Mouse (Mus musculus): Measurements from ENCODE around the gene Agfg1.
"Not testable (repeated sequence)": the region's sequence is repeated elsewhere in the genome, so short reads cannot be mapped to it uniquely, and the experiment has no call there.

Agfg1 gene

GRCm38 (mm10) chr1:82905886-82906285, 66.6 kb downstream of the Agfg1 start:
- no peak for DNase-seq (ENCODE audit: extremely low spot score)

GRCm38 (mm10) chr1:82913025-82913424, 73.7 kb downstream of the Agfg1 start, which contains the start of gene A030005L19Rik:
TSS of gene A030005L19Rik (plus strand) at chr1:82913325.
- DNase-seq (ENCODE audit: extremely low spot score) = no peak

DNA sequence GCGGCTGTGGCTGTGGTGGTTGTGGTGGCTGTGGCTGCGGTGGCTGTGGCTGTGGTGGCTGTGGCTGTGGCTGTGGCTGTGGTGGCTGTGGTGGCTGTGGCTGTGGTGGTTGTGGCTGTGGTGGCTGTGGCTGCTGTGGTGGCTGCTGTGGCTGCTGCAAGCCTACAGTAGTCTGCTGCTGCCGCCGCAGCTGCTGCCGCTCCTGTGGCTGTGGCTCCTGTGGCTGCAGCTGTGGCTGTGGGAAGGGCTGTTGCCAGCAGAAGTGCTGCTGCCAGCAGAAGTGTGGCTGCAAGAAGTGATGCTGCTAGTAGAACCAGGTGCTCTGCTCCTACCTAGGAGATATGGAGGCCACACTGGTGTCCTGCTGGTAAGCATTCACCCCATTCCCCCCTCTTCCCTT, 74.2 kb downstream of the Agfg1 start:
- DNase-seq (ENCODE audit: extremely low spot score) = not testable (repeated sequence)

- no peak for DNase-seq (ENCODE audit: extremely low spot score)
These were observed 85.4 kb downstream of the Agfg1 start, which contains the start of gene A030014E15Rik for GRCm38 (mm10) chr1:82924650-82925049. TSS of gene A030014E15Rik (plus strand) at chr1:82924917.

- DNase-seq (ENCODE audit: extremely low spot score) = not testable (repeated sequence)
These were observed 91.3 kb downstream of the Agfg1 start for GRCm38 (mm10) chr1:82930558-82930957.

GRCm38 (mm10) chr1:82931326-82931725, 92.0 kb downstream of the Agfg1 start, which contains the start of gene Gm6217:
TSS of gene Gm6217 (minus strand) at chr1:82931399.
- not testable (repeated sequence) for DNase-seq (ENCODE audit: extremely low spot score)

DNA sequence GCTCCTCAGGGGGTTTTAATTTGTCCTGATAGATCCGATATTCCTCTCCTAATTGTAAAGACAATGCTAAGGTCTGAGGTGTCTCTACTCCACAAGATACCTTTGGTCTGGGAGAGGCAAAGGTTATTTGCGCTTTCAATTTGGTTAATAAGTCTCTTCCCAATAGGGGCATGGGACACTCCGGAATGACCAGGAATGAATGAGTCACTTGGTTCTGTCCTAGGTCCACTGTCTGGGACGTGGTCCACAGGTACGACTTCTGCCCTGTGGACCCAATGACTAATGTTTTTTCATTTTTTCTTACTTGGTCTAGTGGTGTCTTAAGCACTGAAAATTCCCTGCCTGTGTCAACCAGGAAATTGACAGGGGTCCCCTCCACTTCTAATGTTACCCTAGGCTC, 99.4 kb downstream of the Agfg1 start:
- no peak for DNase-seq (ENCODE audit: extremely low spot score)

DNA sequence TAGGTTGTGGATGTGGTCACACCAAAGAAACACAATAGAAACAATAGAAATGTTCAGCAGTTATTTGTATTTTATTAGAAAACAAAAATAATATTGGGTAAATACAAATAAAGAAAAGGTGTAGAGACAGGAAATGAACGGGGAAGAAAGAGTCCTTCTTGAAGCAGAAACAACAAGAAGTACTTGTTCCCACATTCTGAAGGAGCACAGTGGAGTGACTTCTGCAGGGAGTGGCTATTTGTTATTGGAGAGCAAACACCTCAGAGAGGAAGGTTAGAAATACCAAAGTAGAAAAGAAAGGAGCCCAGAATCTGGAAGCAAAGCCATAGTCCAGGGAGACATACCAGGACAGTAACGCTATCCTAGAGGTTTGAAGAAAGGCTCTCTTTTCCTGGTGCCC, 103.2 kb downstream of the Agfg1 start:
- not testable (repeated sequence) for DNase-seq (ENCODE audit: extremely low spot score)

DNA sequence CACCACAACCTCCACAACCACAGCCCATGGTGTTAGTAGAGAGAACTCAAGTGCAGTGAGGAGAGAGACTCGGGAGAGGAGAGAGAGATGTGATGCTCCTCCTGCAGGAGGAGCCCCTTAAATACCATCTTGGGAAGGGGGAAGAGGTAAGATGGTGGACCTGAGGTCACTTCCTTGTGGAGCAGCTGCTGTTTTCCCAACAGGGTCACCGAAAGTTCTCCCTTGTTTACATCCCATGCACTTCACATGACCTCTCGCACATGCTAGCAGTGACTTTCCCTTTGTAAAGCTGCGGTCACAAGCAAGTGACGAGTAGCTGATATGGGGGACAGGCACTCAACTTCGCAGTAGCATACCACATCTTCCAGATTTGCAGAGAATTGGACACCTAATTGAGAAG, 104.0 kb downstream of the Agfg1 start, which contains the start of gene A030003K21Rik:
A030003K21Rik (minus strand) TSS at position 94 of the 400 bp plus-strand sequence.
- DNase-seq (ENCODE audit: extremely low spot score) = not testable (repeated sequence)

GRCm38 (mm10) chr1:82946029-82946428, 106.7 kb downstream of the Agfg1 start:
- not testable (repeated sequence) for DNase-seq (ENCODE audit: extremely low spot score)

DNA sequence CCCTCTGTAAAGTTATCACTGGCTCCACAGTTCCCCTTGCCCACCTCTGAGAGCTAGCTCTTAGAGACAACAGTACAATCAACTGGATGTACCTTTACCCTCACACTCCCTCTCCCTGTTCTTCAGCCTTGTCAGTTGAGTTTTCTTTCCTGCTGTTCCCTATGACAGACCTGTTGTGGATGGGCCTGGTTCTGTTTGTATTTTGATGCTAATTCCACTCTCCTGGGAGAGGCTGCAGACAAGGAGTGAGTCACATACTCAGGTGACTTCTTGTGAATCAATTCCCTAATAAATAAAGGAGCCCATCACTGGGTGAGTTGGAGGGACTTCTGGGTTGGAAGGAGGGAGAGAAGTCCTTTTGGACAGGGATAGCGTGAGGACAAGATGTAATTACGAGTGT, 109.3 kb downstream of the Agfg1 start:
- DNase-seq (ENCODE audit: extremely low spot score) = no peak

Measured in embryo, embryonic 9.5 days (tissue).